Mouse (Mus musculus) heart, embryonic 10.5 days (tissue): Measurements from ENCODE around the gene Nccrp1. TPM values are rescaled to one million over a fixed set of nuclear protein-coding genes. Genes with fewer than 3 reads are reported as not detected.
A peak's percentile ranks its signal among the peaks of the same experiment; 100 is the strongest.
"Not testable (repeated sequence)": the region's sequence is repeated elsewhere in the genome, so short reads cannot be mapped to it uniquely, and the experiment has no call there.

Source experiments
- DNase-seq: peaks from one replicate; pipeline ENCODE4 v3.0.0-alpha.2; 2017; ENCODE audit warnings: low spot score
- H3K27ac ChIP-seq: fragments of 300-500 bp; sonication (generic); 2 replicates; pipeline ENCODE4 v1.5.1; 2016; ENCODE audit warnings: mild to moderate bottlenecking
- H3K27me3 ChIP-seq: fragments of 300-500 bp; sonication (generic); 2 replicates; pipeline ENCODE4 v1.6.1; 2016; ENCODE audit warnings: mild to moderate bottlenecking; ENCODE audit not compliant: poor library complexity, insufficient read depth, severe bottlenecking
- H3K36me3 ChIP-seq: fragments of 300-500 bp; sonication (generic); 2 replicates; pipeline ENCODE4 v1.6.1; 2016; ENCODE audit warnings: mild to moderate bottlenecking, moderate library complexity
- H3K4me1 ChIP-seq: fragments of 300-500 bp; sonication (generic); 2 replicates; pipeline ENCODE4 v1.6.1; 2016; ENCODE audit warnings: mild to moderate bottlenecking
- H3K4me3 ChIP-seq: fragments of 300-500 bp; sonication (generic); 2 replicates; pipeline ENCODE4 v1.5.1; 2016; ENCODE audit warnings: mild to moderate bottlenecking, moderate library complexity
- H3K9me3 ChIP-seq: fragments of 300-500 bp; sonication (generic); 2 replicates; pipeline ENCODE4 v1.6.1; 2016; ENCODE audit warnings: mild to moderate bottlenecking, moderate library complexity
- WGBS: fragments of 180-500 bp; shearing (Covaris S2); methylation state at CpG from one replicate; pipeline ENCODE4 v1.1.7; 2016; 5-methylcytosine and 5-hydroxymethylcytosine counted together
- microRNA-seq: library from miRNA; unstranded; fragments of <30 nt; microRNA quantifications from one replicate; pipeline ENCODE4, GENCODE M21; 2017
- polyA plus RNA-seq: library from polyadenylated mRNA; unstranded; fragments of >200 nt; fragmentation: Nextera tagmentation; extraction: Ambion mirVana; gene quantifications from 2 replicates; pipeline ENCODE4 v1.2.1, GENCODE M21; 2016

Gene Nccrp1
- polyA plus RNA-seq, 1 experiment from 2014 or later = not detected

DNA sequence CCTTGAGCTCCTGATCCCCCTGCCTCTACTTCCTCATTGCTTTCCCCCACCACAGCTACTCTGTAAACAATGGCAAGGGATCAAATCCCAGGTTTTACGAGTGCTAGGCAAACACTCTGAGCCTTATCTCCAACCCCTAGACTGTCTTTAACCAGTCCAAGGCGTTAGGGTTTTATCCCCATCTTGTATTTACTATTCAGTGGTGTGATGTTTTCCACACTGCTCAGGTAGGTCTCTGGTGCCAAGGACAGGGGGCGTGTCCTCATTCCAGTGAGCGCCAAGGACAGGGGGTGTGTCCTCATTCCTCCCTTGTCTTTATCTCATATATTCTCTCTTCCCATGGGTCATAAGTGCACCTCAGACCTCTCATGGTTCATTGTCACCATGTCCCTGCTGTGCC is 6.5 kb downstream of the Nccrp1 start, which contains the start of gene Sycn:
Gene Sycn (plus strand): TSS at position 360 of the 400 bp plus-strand sequence.
- no peak for DNase-seq

DNA sequence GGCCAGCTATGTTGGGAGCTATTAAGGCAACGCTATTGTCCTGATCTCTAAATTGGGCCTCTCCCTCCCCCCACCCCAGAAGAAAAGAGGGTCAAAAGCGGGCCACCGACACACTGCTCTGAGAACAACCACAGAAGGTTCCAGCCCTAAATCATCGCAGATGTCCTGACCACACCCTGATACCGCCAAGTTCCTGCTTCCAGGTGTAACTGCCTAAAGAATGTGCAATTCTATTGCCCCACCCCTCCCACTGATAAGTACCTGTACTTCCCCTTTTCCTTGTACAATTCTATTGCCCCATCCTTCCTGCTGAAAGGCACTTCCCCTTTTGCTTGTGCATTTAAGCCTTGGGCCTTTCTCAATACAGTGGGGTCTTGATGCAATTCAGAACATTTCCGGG is 8.2 kb downstream of the Nccrp1 start:
- DNase-seq, H3K4me1 ChIP-seq, H3K9me3 ChIP-seq, H3K27ac ChIP-seq, H3K36me3 ChIP-seq, H3K4me3 ChIP-seq: not testable (repeated sequence)
- H3K27me3 ChIP-seq = peaks cover 18% of the 10 kb centered on the region
- WGBS = 86% methylated on average over 6 of the region's 6 CpGs

More for the DNA sequence above, 6.5 kb downstream of the Nccrp1 start, which contains the start of gene Sycn:
- Histone ChIP-seq H3K9me3 (no peaks in the 10 kb centered on the region), H3K4me3 (no peak within 1 kb of the TSS), H3K4me1 (peaks cover 14% of the 10 kb centered on the region), H3K36me3 (no peaks in the 10 kb centered on the region), H3K27ac (no peak within 1 kb of the TSS), H3K27me3 (peaks cover 34% of the 10 kb centered on the region)
- WGBS = 57% methylated on average over 4 of the region's 4 CpGs

DNA sequence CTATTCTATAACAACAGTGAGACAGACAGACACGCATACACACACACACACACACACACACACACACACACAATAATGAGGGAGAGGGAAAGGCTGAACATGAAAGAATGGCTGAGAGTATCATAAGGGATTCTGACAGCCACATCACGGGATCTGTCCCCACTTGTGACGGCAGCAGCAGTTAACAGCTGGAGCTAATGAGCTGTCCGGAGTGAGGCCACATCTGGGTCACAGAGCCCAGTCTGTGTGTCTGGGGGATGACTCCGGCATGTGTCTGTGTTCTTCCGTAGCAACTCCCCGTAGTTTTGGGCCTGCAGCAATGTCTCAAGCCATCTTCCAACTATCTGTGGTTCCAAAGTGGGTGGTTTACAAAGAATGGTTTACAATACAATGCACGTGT is 15.0 kb downstream of the Nccrp1 start:
- 0 out of 2 replicates have a peak, but pooled peaks cover 7% of the 10 kb centered on the region for H3K27me3 ChIP-seq
- no peak for DNase-seq
- no peaks in the 10 kb centered on the region for H3K36me3 ChIP-seq
- H3K4me1 ChIP-seq = peaks cover 8% of the 10 kb centered on the region; the same call in 1 of the 2 replicates
- H3K4me3 ChIP-seq = no peak overlapping the region
- no peak overlapping the region for H3K27ac ChIP-seq
- WGBS = 74% methylated on average over 8 of the region's 8 CpGs
- no peaks in the 10 kb centered on the region for H3K9me3 ChIP-seq

DNA sequence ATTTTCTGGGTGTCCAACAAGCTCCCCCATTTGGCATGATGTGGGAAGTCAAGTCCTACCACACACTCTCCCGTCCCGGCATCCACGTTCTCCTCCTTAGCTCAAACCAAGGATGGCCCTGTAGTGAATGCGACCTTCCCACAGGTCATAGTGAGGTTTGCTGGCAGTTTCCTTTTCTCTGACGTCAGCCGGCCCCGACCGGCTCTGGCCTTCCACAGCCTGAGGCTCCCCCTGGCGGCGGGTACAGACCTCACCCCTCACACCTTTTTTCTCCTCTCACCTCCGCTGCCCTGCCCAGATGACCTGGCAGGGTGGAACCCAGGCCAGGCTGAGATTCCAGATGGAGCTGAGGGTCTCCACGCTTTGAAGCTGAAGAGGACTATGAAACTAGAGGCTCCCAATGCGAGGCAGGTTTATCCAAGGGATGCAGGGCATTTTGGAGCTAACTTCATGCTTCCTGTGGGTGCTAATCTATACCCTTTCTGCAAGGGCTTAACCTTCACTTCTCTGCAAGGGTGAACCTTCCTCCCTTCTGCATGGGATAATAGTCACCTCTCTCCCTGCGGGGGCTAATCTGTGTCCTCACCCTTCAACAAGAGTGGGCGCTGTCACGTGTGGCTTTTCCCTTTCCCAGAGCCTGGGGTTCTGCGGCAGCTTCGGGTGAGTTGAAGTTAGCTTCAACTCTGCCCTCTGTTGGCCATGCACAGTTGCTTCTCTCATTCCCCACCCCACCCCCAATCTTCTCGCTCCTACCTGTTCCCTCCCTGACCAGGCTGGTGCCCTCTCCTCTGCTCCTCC is 18.9 kb downstream of the Nccrp1 start:
- peak; percentile 86 for DNase-seq
- 6% methylated on average over 19 of the region's 19 CpGs for WGBS
- Histone ChIP-seq H3K4me1 (peaks cover 8% of the 10 kb centered on the region; the same call in 1 of the 2 replicates), H3K4me3 (no peak overlapping the region), H3K27me3 (peaks cover 11% of the 10 kb centered on the region; the same call in 1 of the 2 replicates), H3K9me3 (no peaks in the 10 kb centered on the region), H3K27ac (no peak overlapping the region), H3K36me3 (no peaks in the 10 kb centered on the region)

DNA sequence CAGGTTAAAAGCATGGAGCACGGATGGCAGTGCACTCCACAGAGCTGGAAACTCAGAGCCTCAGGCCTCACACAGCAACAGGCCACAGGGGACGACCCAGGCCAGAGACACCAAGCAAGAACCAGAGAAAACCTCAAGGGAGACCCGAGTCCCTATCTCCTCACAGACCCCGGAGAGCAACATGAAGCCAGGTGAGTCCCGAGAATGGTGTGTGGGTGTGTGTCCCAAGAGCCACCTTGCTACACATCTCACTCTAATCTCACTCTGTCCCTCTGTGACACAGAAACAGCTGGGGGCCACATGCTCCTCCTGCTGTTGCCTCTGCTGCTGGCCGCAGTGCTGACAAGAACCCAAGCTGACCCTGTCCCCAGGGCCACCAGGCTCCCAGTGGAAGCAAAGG is 24.5 kb downstream of the Nccrp1 start, which contains the start of gene Ifnl3:
Gene Ifnl3 (plus strand): TSS at position 301 of the 400 bp plus-strand sequence.
- H3K36me3 ChIP-seq, H3K27me3 ChIP-seq, H3K4me1 ChIP-seq, H3K9me3 ChIP-seq, H3K27ac ChIP-seq, DNase-seq, H3K4me3 ChIP-seq: not testable (repeated sequence)
- WGBS = 69% methylated on average over 5 of the region's 6 CpGs

DNA sequence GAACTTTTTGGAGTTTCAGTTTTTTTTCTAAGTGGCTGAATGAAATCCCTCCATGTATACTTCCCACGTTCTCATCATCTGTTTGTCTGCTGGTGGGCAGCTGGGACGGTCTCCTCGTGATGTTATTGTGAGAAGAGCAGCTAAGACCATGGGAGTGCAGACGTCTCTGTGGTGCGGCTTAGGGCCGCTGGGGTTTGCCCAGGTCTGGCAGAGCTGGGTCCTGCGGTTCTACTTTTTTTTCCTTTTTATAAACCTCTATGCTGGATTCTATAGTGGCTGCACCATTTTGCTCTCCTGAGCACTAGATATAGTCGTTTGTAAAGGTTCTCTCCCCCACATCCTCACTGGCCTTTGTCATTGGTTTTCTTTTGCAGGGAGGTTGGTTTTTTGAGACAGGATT is 35.6 kb downstream of the Nccrp1 start:
- Histone ChIP-seq H3K36me3 (no peaks in the 10 kb centered on the region), H3K27me3 (no peaks in the 10 kb centered on the region), H3K27ac (no peak overlapping the region), H3K4me1 (no peaks in the 10 kb centered on the region), H3K9me3 (no peaks in the 10 kb centered on the region), H3K4me3 (no peak overlapping the region)
- WGBS = 70% methylated on average over 8 of the region's 8 CpGs
- DNase-seq = no peak

DNA sequence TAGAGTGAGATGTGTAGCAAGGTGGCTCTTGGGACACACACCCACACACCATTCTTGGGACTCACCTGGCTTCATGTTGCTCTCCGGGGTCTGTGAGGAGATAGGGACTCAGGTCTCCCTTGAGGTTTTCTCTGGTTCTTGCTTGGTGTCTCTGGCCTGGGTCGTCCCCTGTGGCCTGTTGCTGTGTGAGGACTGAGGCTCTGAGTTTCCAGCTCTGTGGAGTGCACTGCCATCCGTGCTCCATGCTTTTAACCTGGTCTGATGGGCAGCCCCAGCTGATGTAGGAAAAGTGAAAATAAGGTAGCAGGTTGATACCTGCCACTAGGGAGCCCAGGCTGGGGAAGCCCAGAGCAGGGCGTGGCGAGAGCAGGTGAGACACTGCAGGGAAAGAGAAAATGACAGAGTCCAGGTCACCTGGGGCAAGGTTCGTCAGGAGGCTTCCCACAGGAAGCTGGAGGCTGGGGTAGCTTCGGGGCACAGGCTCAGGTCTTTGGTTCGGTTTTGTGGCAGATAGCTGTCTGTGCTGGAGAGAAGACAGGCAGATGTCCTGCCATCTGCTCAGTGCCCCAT is 36.6 kb downstream of the Nccrp1 start, which contains the start of gene Ifnl2:
Gene Ifnl2 (minus strand): TSS at position 51 of the 570 bp plus-strand sequence.
- WGBS = 61% methylated on average over 8 of the region's 8 CpGs
- not testable (repeated sequence) for H3K4me1 ChIP-seq, H3K27ac ChIP-seq, H3K9me3 ChIP-seq, H3K36me3 ChIP-seq, H3K4me3 ChIP-seq, H3K27me3 ChIP-seq, DNase-seq

DNA sequence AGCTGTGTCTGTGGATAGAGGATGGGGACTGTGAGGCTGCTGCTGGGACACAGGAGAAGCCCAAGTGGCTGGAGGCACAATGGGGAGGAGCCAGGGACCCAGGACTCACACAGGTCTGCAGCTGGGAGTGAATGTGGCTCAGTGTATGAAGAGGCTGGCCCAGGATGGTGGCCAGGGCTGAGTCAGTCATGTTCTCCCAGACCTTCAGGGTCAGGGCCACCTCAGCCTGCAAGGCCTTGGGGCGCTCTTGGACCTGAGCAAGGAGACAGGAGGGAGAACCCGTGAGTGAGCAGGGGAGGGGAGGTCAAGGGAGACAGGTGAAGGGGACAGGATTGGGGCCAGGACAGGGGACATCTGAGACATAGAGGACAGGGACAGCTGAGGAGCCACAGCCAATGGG is 37.9 kb downstream of the Nccrp1 start:
- 53% methylated on average over 2 of the region's 2 CpGs for WGBS
- H3K27ac ChIP-seq, H3K36me3 ChIP-seq, H3K27me3 ChIP-seq, H3K4me3 ChIP-seq, H3K4me1 ChIP-seq, H3K9me3 ChIP-seq, DNase-seq: not testable (repeated sequence)

DNA sequence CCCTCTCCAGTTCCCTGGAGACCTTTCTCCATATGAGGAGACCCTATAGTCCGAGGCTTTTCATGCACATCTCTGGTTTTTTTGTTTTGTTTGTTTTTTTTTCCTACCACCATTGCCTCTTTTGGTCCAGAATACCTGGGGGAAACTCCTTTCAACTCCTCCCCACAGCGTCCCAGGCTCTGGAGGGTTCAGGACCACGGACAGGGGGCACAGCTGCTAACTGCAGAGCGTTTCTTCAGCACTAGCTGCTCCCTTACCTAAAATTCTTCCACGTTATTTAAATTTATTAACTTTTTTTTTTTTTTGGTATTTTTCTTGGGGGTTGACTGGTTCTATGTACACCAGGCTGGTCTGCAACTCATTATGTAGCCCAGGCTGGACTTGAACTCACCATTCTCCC is 41.5 kb downstream of the Nccrp1 start:
- H3K4me1 ChIP-seq = no peaks in the 10 kb centered on the region
- H3K36me3 ChIP-seq = no peaks in the 10 kb centered on the region
- no peak overlapping the region for H3K4me3 ChIP-seq
- 0 out of 2 replicates have a peak, but pooled peaks cover 3% of the 10 kb centered on the region for H3K9me3 ChIP-seq
- no peak overlapping the region for H3K27ac ChIP-seq
- no peak for DNase-seq
- 5% methylated on average over 5 of the region's 5 CpGs for WGBS
- H3K27me3 ChIP-seq = peaks cover 4% of the 10 kb centered on the region; the same call in 1 of the 2 replicates

DNA sequence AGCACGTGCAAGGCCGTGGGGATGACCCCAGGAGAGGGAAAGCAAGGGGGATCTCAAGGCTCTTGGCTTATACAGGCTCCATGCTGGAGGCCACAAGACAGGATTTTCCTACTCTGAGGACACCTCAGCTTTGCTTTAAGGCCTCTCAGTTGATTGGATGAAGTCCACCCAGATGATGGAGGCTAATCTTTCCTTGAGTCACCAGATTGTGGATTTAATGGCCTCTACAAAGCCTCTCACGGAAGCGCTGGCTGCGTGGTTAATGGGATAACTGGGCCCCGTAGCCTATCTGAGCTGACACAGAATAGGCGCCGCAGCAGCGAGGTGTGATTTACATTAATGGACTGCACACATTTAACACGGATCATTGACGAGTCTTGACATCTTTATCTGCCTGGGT is 51.6 kb downstream of the Nccrp1 start:
- H3K9me3 ChIP-seq = no peaks in the 10 kb centered on the region
- peaks cover 5% of the 10 kb centered on the region for H3K4me1 ChIP-seq
- H3K27ac ChIP-seq = no peak overlapping the region
- H3K36me3 ChIP-seq = no peaks in the 10 kb centered on the region
- WGBS = 80% methylated on average over 11 of the region's 11 CpGs
- DNase-seq = no peak
- H3K27me3 ChIP-seq = no peaks in the 10 kb centered on the region
- no peak overlapping the region for H3K4me3 ChIP-seq

Small RNAs within 50 kb of the gene (microRNA-seq; reads per million reads assigned to microRNA genes)
- 1.3 reads per million for gene Mir7049

Other genes with a start within 250 kb of the Nccrp1 start
- gene Dll3, start 245.0 kb downstream of the Nccrp1 start, polyA plus RNA-seq = 0.18 and 0.68 TPM in 2 replicates
- gene Timm50, start 235.2 kb downstream of the Nccrp1 start, polyA plus RNA-seq = 171 and 189 TPM in 2 replicates
- gene Supt5, start 208.5 kb downstream of the Nccrp1 start, polyA plus RNA-seq = 88.5 and 90.7 TPM in 2 replicates
- gene Rps16, start 196.6 kb downstream of the Nccrp1 start, polyA plus RNA-seq = 726 and 844 TPM in 2 replicates
- gene Plekhg2, start 174.7 kb downstream of the Nccrp1 start, polyA plus RNA-seq = 68.3 and 75.1 TPM in 2 replicates
- 13.7 and 15.1 TPM in 2 replicates for gene Zfp36, start 167.0 kb downstream of the Nccrp1 start, polyA plus RNA-seq
- 58.8 and 62.0 TPM in 2 replicates for gene Med29, start 154.5 kb downstream of the Nccrp1 start, polyA plus RNA-seq
- gene Paf1, start 154.3 kb downstream of the Nccrp1 start, polyA plus RNA-seq = 79.8 and 81.3 TPM in 2 replicates
- gene Gmfg, start 109.8 kb downstream of the Nccrp1 start, polyA plus RNA-seq = 7.5 and 8.7 TPM in 2 replicates
- 1.5 and 1.9 TPM in 2 replicates for gene Lrfn1, start 95.3 kb downstream of the Nccrp1 start, polyA plus RNA-seq
- not detected in 2 replicates for gene Ifnl2, start 36.8 kb downstream of the Nccrp1 start, polyA plus RNA-seq
- gene Ifnl3, start 24.4 kb downstream of the Nccrp1 start, polyA plus RNA-seq = not detected in 2 replicates
- not detected in 2 replicates for gene Sycn, start 6.4 kb downstream of the Nccrp1 start, polyA plus RNA-seq
- 24.5 and 29.7 TPM in 2 replicates for gene Samd4b, start 50.9 kb upstream of the Nccrp1 start, polyA plus RNA-seq
- 47.2 and 53.0 TPM in 2 replicates for gene Pak4, start 50.9 kb upstream of the Nccrp1 start, polyA plus RNA-seq
- gene Acp7, start 84.1 kb upstream of the Nccrp1 start, polyA plus RNA-seq = 0.34 TPM in 1 of 2 replicates, not detected in the other
- gene Fbxo27, start 145.6 kb upstream of the Nccrp1 start, polyA plus RNA-seq = 4.7 and 6.3 TPM in 2 replicates
- gene Fbxo17, start 169.6 kb upstream of the Nccrp1 start, polyA plus RNA-seq = 13.4 and 13.6 TPM in 2 replicates
- 132 and 168 TPM in 2 replicates for gene Mrps12, start 194.6 kb upstream of the Nccrp1 start, polyA plus RNA-seq
- 30.7 and 32.2 TPM in 2 replicates for gene Sars2, start 194.7 kb upstream of the Nccrp1 start, polyA plus RNA-seq
- not detected in 2 replicates for gene Ccer2, start 208.9 kb upstream of the Nccrp1 start, polyA plus RNA-seq
- gene Sirt2, start 219.5 kb upstream of the Nccrp1 start, polyA plus RNA-seq = 53.8 and 57.8 TPM in 2 replicates
- 50.5 and 50.7 TPM in 2 replicates for gene Nfkbib, start 220.3 kb upstream of the Nccrp1 start, polyA plus RNA-seq
- 3.8 and 5.2 TPM in 2 replicates for gene Rinl, start 241.7 kb upstream of the Nccrp1 start, polyA plus RNA-seq